Mouse (Mus musculus) right cerebral cortex, adult 2 months (tissue): Measurements from ENCODE around the gene Gm11444.
A peak's percentile ranks its signal among the peaks of the same experiment; 100 is the strongest.

Source experiments
- DNase-seq, 2 experiments: peaks; one replicate each; pipeline ENCODE4 v3.0.0; 2021 to 2022; ENCODE audit warnings: low spot score in 2 of 2

Gm11444 gene

GRCm38 (mm10) chr11:85835753-85836522 is 14.2 kb downstream of the Gm11444 start:
- no peak for DNase-seq

DNA sequence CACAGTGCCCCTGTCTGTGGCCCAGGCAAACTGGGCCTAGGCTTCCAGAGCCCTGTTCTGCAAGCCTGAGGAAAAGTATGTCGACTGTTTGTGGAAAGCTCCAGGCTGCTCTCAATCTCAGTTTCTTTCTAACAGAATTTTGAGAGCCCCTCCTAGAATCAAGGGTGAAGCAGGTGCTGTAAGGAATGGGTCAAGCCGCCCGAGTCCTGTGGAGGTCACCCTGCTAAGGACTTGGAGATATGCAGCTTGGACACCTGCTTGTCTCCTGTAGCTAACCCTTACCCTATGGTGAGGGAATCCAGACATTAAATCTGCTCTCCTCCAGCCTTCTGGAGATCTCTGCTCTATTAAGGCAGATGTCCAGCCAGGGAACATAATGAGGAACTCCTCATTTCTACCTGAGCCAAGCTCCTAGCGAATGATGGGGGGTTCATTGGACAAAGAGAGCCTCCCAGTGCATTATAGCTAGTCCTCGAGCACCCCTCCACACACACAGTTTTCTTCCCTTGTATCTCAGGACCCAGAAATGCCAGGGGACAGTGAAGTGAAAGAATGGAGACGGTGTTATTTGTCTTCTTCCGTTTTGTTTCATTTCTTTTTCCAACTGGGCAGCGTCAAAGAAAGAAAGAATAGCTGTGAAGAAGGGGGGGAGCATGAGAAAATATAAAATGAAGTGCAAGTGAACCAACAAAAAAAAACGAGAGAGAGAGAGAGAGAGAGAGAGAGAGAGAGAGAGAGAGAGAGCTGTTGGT is 15.0 kb downstream of the Gm11444 start:
- DNase-seq = no peak

DNA sequence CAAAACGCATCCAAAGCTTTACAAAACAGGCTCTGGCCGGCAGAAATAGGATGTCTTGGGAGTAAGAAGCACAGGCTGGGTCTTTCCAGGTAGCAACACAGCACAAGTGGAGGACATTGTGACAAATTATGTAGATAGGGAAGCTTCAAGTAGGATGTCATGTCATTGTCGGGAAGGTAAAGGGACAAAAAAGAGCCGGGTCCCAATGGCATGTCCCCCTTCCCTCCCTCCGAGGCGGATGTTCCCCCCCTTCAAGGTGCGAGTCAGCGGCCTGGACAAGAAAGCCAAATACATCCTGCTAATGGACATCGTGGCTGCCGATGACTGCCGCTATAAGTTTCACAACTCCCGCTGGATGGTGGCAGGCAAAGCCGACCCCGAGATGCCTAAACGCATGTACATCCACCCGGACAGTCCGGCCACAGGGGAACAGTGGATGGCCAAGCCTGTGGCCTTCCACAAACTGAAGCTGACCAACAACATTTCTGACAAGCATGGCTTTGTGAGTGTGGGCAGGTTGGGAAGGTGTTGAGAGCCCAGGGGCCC is 15.7 kb downstream of the Gm11444 start:
- DNase-seq = no peak

DNA sequence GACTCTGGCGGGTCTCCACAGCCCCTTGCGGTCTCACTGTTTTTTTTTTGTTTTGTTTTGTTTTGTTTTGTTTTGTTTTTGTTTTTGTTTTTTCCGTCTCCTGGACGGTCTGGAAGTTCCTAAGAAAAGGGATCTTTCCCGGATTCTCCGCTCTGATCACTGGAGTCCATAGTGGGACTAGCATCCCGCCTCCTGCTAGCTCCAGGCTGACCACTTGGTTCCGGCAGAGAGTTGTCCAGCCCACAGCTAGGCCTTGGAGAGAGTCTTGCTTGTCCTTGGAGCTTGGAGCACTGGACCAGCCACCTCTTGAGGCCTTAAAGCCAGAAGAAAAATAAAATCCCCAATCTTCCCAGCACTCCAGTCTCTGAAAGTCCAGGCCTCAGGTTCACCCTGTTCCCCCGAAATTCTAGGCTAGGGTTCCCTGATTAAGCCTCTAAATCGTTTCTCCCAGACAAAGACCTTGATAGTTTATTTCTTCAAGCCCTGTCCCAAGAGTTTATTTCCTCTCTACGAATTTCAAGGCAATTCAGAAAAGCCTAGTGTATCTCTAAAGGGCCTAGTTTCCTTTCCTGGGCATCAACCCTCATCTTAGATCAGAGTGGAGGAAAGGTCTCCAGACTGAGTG is 16.3 kb downstream of the Gm11444 start:
- no peak for DNase-seq

- DNase-seq = no peak
These were observed 17.0 kb downstream of the Gm11444 start for GRCm38 (mm10) chr11:85833081-85833521.

- peak in 1 of 2 experiments; percentile 10 for DNase-seq
These were observed 17.8 kb downstream of the Gm11444 start, which contains the start of gene Tbx2 for GRCm38 (mm10) chr11:85832231-85832924. Gene Tbx2, plus strand, starts transcription at chr11:85832551.

- DNase-seq = peak in 1 of 2 experiments; percentile 14
These were observed 18.4 kb downstream of the Gm11444 start for GRCm38 (mm10) chr11:85831656-85832230.

DNA sequence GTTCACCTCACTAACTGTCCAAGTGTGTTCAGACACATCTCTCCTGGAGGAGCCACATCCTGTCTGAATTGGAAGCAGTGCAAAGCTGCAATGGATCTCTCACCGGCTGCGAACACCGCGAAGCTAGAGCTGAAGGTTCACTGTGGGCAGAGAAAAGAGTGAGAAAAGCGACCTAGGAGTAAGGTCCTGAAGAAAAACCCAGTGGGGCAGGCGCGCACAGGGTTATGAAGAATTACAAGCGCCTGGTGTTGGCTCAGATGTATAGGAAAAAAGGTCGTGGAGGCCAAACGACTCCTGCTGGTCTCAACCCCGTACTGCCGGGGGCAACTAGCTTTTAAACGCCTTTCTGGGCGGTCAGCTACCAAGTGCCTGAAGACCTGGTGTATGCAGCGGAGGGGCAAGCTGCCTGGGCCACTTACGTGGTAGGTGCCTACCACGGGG is 19.2 kb downstream of the Gm11444 start:
- DNase-seq = no peak

- DNase-seq = no peak
These were observed 20.4 kb downstream of the Gm11444 start for GRCm38 (mm10) chr11:85829520-85830440.

- no peak for DNase-seq
These were observed 21.2 kb downstream of the Gm11444 start for GRCm38 (mm10) chr11:85828691-85829519.

DNA sequence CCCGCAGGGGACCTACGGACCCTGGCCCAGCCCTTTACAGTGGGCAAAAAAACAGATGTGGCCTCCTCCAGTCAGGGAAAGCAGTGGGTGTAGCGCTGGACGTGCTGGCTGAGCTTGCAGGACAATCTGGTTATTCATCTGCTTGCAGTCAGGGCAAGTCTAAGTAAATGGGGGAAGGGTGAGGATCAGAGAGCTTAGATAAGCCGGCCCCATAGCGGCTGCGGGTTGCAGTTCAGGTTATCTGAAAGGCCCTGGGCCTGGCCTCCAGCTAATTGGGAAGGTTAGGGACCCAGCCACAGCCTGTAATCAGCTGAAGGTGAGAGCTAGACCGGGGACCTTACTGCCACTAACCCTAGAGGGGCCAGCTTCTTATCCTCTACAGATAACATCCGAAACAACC is 22.8 kb downstream of the Gm11444 start:
- DNase-seq = no peak

DNA sequence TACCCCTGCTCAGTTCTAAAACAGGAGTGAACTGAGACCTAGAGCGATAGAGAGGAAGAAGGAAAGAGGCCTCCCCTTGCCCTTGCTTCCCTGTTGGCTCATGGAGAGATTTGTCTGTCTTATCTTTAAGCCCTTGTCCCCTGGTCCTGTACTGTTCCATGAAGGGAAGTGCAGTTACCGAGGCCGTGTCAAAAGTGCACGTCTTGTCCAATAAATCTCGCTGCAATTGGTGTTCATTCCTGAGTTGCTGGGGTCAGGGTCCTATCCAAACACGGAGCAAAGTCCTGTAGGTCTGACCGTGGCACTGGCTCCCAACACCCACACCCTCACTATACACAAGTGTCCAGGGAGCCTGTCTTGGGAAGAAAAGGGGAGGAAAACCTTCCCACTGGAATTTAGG is 24.3 kb downstream of the Gm11444 start:
- DNase-seq = no peak

- no peak for DNase-seq
These were observed 25.1 kb downstream of the Gm11444 start for GRCm38 (mm10) chr11:85825031-85825430.

- no peak for DNase-seq
These were observed 26.3 kb downstream of the Gm11444 start for GRCm38 (mm10) chr11:85823794-85824193.

GRCm38 (mm10) chr11:85823181-85823580 is 27.0 kb downstream of the Gm11444 start:
- DNase-seq = peak; percentile 37 to 70

DNA sequence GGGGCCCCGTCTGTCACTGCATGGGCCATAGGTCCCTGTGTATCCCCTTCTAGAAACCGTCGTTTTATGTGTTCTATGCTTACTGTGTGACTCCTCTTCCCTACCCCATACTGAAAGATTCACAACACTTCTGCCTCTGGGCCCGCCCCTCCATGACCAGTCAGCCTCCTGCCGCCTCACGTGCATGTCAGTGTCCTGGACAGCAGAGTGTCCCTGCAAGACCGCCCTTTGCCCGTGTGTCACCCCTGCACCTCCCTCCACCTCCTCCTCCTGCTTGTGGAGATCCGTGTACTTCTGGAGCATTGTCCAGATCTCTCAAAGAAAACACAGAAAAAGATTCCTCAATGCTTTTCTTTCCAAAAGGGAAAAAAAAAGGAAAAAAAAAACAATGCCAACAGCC is 28.5 kb downstream of the Gm11444 start:
- DNase-seq = no peak

DNA sequence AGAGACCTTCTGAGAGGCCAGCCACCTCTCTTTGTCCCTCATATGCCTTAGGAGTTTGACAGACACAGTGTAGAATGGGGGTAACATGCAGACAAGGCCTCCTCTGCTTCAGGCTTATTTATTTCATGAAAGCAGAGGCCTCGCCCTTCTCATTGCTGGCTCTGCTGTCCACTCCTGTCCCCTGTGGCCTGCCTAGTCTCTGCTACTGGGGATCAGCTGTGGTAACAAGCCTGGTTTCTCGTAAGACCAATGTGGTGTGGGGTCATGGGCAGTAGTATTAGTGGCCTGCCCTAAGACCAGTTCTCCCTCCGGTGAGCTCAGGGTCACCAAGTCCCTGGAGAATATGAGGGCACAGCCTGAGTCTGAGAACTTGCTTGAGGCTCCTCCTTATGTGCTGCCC is 29.2 kb downstream of the Gm11444 start:
- DNase-seq = no peak

- DNase-seq = no peak
These were observed 31.7 kb downstream of the Gm11444 start for GRCm38 (mm10) chr11:85818401-85818800.

GRCm38 (mm10) chr11:85816471-85816870 is 33.7 kb downstream of the Gm11444 start:
- DNase-seq = no peak
